Mouse (Mus musculus) heart, postnatal 10 days (tissue): Measurements from ENCODE around the gene Fxyd2. TPM values are rescaled to one million over a fixed set of nuclear protein-coding genes. Genes with fewer than 3 reads are reported as not detected.

Source experiments
- DNase-seq, 2 experiments: peaks; one replicate each; pipeline ENCODE4 v3.0.0; 2021
- intact Hi-C: fragments of 180-260 bp; cut with DNase I; formaldehyde crosslinking; loops from one replicate; pipeline ENCODE4 v1.15.1; 2025
- total RNA-seq, 2 experiments: library from RNA; stranded (reverse); gene quantifications; 2 replicates each; pipeline ENCODE4 v1.2.3; 2021

Gene Fxyd2
- total RNA-seq, 2 experiments from 2014 or later = 0.60 to 0.92 TPM

- intact Hi-C loops = no loop called here
- no peak for DNase-seq
Observed at GRCm38 (mm10) chr9:45421209-45421608, 21.7 kb downstream of the Fxyd2 start.

- DNase-seq = no peak
- intact Hi-C loops = no loop called here
Observed at GRCm38 (mm10) chr9:45422761-45423298, 23.4 kb downstream of the Fxyd2 start.

GRCm38 (mm10) chr9:45426456-45426855 lies 27.0 kb downstream of the Fxyd2 start, which contains the start of gene Dscaml1:
Dscaml1 (plus strand) TSS chr9:45426628.
- no peak for DNase-seq
- intact Hi-C loops = no loop called here

GRCm38 (mm10) chr9:45429392-45429791 lies 29.9 kb downstream of the Fxyd2 start:
- intact Hi-C loops = no loop called here
- DNase-seq = no peak

- no peak for DNase-seq
- intact Hi-C loops = no loop called here
Observed at GRCm38 (mm10) chr9:45429951-45430697, 30.7 kb downstream of the Fxyd2 start.

GRCm38 (mm10) chr9:45430698-45430959 lies 31.2 kb downstream of the Fxyd2 start:
- intact Hi-C loops = no loop called here

GRCm38 (mm10) chr9:45431150-45431549 lies 31.7 kb downstream of the Fxyd2 start:
- intact Hi-C loops = no loop called here
- no peak for DNase-seq

More at GRCm38 (mm10) chr9:45430698-45430959, 31.2 kb downstream of the Fxyd2 start:
- DNase-seq = no peak

- intact Hi-C loops = no loop called here
- no peak for DNase-seq
Observed at GRCm38 (mm10) chr9:45432639-45433038, 33.2 kb downstream of the Fxyd2 start.

- DNase-seq = no peak
- intact Hi-C loops = no loop called here
Observed at GRCm38 (mm10) chr9:45433119-45433518, 33.6 kb downstream of the Fxyd2 start.

GRCm38 (mm10) chr9:45434171-45434570 lies 34.7 kb downstream of the Fxyd2 start:
- intact Hi-C loops = no loop called here
- no peak for DNase-seq

- intact Hi-C loops = no loop called here
- no peak for DNase-seq
Observed at GRCm38 (mm10) chr9:45439025-45439424, 39.6 kb downstream of the Fxyd2 start.

- intact Hi-C loops = no loop called here
Observed at GRCm38 (mm10) chr9:45440083-45440784, 40.8 kb downstream of the Fxyd2 start.

GRCm38 (mm10) chr9:45444251-45444798 lies 44.9 kb downstream of the Fxyd2 start:
- intact Hi-C loops = no loop called here
- DNase-seq = no peak

More at GRCm38 (mm10) chr9:45440083-45440784, 40.8 kb downstream of the Fxyd2 start:
- no peak for DNase-seq

GRCm38 (mm10) chr9:45449658-45450057 lies 50.2 kb downstream of the Fxyd2 start:
- DNase-seq = no peak
- intact Hi-C loops = no loop called here

- intact Hi-C loops = no loop called here
- DNase-seq = no peak
Observed at GRCm38 (mm10) chr9:45451346-45451745, 51.9 kb downstream of the Fxyd2 start.

- peak; percentile 5 to 9 for DNase-seq
- intact Hi-C loops = no loop called here
Observed at GRCm38 (mm10) chr9:45454032-45454431, 54.6 kb downstream of the Fxyd2 start.

- no peak for DNase-seq
- intact Hi-C loops = no loop called here
Observed at GRCm38 (mm10) chr9:45454889-45455610, 55.6 kb downstream of the Fxyd2 start.

- intact Hi-C loops = no loop called here
- no peak for DNase-seq
Observed at GRCm38 (mm10) chr9:45457200-45457599, 57.7 kb downstream of the Fxyd2 start.

GRCm38 (mm10) chr9:45458363-45458762 lies 58.9 kb downstream of the Fxyd2 start:
- DNase-seq = no peak
- intact Hi-C loops = no loop called here
